ENCODE assay signal across 22 mouse cellular contexts in the genomic region with DNA sequence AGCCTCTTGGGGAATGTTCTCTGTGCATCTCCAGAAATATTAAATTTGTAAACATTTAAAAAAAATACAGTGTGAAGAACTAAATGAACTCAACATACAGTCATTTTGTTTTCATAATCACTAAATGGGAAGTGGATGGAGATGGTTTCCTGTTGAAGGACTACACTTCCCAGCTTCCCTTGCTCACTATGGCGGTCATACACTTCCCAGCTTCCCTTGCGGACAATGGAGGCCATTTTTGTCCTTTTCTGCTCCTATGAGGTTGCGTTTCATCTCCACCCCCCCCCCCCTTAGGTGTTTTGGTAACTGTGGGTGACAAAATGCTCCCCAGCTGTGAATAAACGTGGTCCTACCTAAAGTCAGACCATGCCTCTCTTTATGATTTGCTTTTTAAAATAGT.
DNase-seq lines count a peak whose midpoint lies in the region; ATAC-seq lines count a peak whose summit lies in the region.
"Had no signal": no experiment of that assay in that cellular context is flagged by ENCODE, and none has a peak within 500 bp of the region (broad histone marks: within the 10 kb centered on the region; RNA-seq: fewer than 3 reads in every experiment).

No protein-coding gene starts in this region.

- no peak overlapping the region for H3K4me3 ChIP-seq in forebrain, embryonic 14.5 days (ENCODE audit: low read depth, low read length)
- no peak overlapping the region for H3K4me3 ChIP-seq in forebrain, embryonic 12.5 days (replicated peaks)
- H3K4me3 ChIP-seq: forebrain, embryonic 10.5 days; gastrocnemius, adult 2 months; liver, embryonic 13.5 days; midbrain, embryonic 15.5 days; stomach, embryonic 15.5 days had no signal

- no peak for ATAC-seq in forebrain, embryonic 14.5 days
- ATAC-seq in forebrain, embryonic 12.5 days (ENCODE audit: low FRiP score) = no peak
- ATAC-seq: hindbrain, embryonic 16.5 days; intestine, postnatal 0 days; midbrain, embryonic 15.5 days had no signal

- 77% methylated on average over 4 of the region's 4 CpGs for WGBS in forebrain, embryonic 14.5 days
- 79% methylated on average over 4 of the region's 4 CpGs for WGBS in forebrain, embryonic 12.5 days

- H3K9me3 ChIP-seq in forebrain, embryonic 14.5 days (replicated peaks; ENCODE audit: control insufficient read depth, low read length) = no peaks in the 10 kb centered on the region
- H3K9me3 ChIP-seq in forebrain, embryonic 12.5 days = no peaks in the 10 kb centered on the region
- H3K9me3 ChIP-seq: forebrain, embryonic 10.5 days; liver, embryonic 13.5 days; midbrain, embryonic 15.5 days; stomach, embryonic 15.5 days had no signal

- no peak overlapping the region for H3K4me2 ChIP-seq in forebrain, embryonic 14.5 days (ENCODE audit: low read length)
- no peak overlapping the region for H3K4me2 ChIP-seq in forebrain, embryonic 12.5 days
- H3K4me2 ChIP-seq: heart, embryonic 11.5 days; liver, embryonic 13.5 days; midbrain, embryonic 15.5 days; stomach, embryonic 15.5 days had no signal

- peak; percentile 33 for DNase-seq in forebrain, embryonic 14.5 days (ENCODE audit: low spot score)
- peak; percentile 19 for DNase-seq in 3134 (ENCODE audit: extremely low read depth, insufficient read length, low spot score)
- peak; percentile 5 for DNase-seq in A20 (ENCODE audit: low read depth, low spot score)
- DNase-seq in MN1 (ENCODE audit: low spot score) = peak; percentile 10
- no peak for DNase-seq in left cerebral cortex, postnatal 10 days (ENCODE audit: extremely low spot score in 1 of 2, low spot score in 2 of 2)
- no peak for DNase-seq in layer of hippocampus, postnatal 25 days (ENCODE audit: extremely low spot score in 1 of 2, low spot score in 1 of 2)
- DNase-seq in lung, postnatal 25 days (ENCODE audit: low spot score) = no peak
- DNase-seq: cerebellum, adult 18-20 months; cerebellum, postnatal 14 days; gastrocnemius, adult 2 months; kidney, postnatal 25 days; liver, embryonic 13.5 days; lung, adult 2 months; lung, postnatal 14 days; thymus, adult 2 months had no signal

- H3K27ac ChIP-seq in forebrain, embryonic 14.5 days (ENCODE audit: low read depth, low read length) = no peak overlapping the region
- no peak overlapping the region for H3K27ac ChIP-seq in forebrain, embryonic 12.5 days
- H3K27ac ChIP-seq: forebrain, embryonic 10.5 days; gastrocnemius, adult 2 months; liver, embryonic 13.5 days; midbrain, embryonic 15.5 days; stomach, embryonic 15.5 days had no signal

- no peaks in the 10 kb centered on the region for H3K36me3 ChIP-seq in forebrain, embryonic 14.5 days (ENCODE audit: control insufficient read depth, insufficient read depth, low read length)
- no peaks in the 10 kb centered on the region for H3K36me3 ChIP-seq in forebrain, embryonic 12.5 days (replicated peaks)
- H3K36me3 ChIP-seq: forebrain, embryonic 10.5 days; liver, embryonic 13.5 days; midbrain, embryonic 15.5 days; stomach, embryonic 15.5 days had no signal

- no peaks in the 10 kb centered on the region; the same call in 1 of the 2 replicates for H3K27me3 ChIP-seq in forebrain, embryonic 14.5 days (replicated peaks; ENCODE audit: control insufficient read depth, insufficient read depth, low read length)
- H3K27me3 ChIP-seq in forebrain, embryonic 12.5 days = peaks cover 16% of the 10 kb centered on the region; the same call in 1 of the 2 replicates

- no peaks in the 10 kb centered on the region for H3K4me1 ChIP-seq in forebrain, embryonic 14.5 days (ENCODE audit: control insufficient read depth, insufficient read depth, low read length)
- no peaks in the 10 kb centered on the region for H3K4me1 ChIP-seq in forebrain, embryonic 12.5 days
- H3K4me1 ChIP-seq: liver, embryonic 13.5 days; stomach, embryonic 15.5 days had no signal

- no peak overlapping the region for H3K9ac ChIP-seq in forebrain, embryonic 14.5 days (ENCODE audit: low read length)
- H3K9ac ChIP-seq in forebrain, embryonic 12.5 days = no peak overlapping the region
- H3K9ac ChIP-seq: liver, embryonic 13.5 days; midbrain, embryonic 15.5 days; stomach, embryonic 15.5 days had no signal

- intact Hi-C loops in left cerebral cortex, postnatal 10 days (cut with DNase I) = loop anchor here (5.0 kb wide), 1 partner anchor 718 kb away; no protein-coding TSS in a partner anchor

Comparison
In these comparisons a context has a peak if more than half of its experiments do, and no peak if none do; other contexts are left out.
1. DNase-seq: peak in forebrain, embryonic 14.5 days (single experiment), 3134 (single experiment), A20 (single experiment) and MN1 (single experiment); none in left cerebral cortex, postnatal 10 days (0 of 2), layer of hippocampus, postnatal 25 days (0 of 2) and lung, postnatal 25 days (single experiment).